8 mouse cellular contexts compared by ENCODE assay signal in genomic region chr9:53609968-53610781, GRCm38 (mm10). TPM values are rescaled to one million over a fixed set of nuclear protein-coding genes. Genes with fewer than 3 reads are reported as not detected.
DNase-seq lines count a peak whose midpoint lies in the region; ATAC-seq and TF ChIP-seq lines count a peak whose summit lies in the region.

Gene Acat1 (minus strand): TSS chr9:53610382.

- TF ChIP-seq CTCF in bone marrow, adult 2 months (IDR thresholded peaks at IDR 0.05; ENCODE audit: control insufficient read depth, insufficient read depth, low read length), result no peak
- TF ChIP-seq CTCF in midbrain, postnatal 0 days (IDR thresholded peaks at IDR 0.05), result no peak

- peak; percentile 80; the same call in 1 of the 2 replicates for TF ChIP-seq POLR2A in bone marrow, adult 2 months (IDR thresholded peaks at IDR 0.05; ENCODE audit: borderline replicate concordance, control insufficient read depth, low read depth, low read length)
- TF ChIP-seq POLR2A in limb, embryonic 14.5 days (IDR thresholded peaks at IDR 0.05; ENCODE audit: borderline replicate concordance, extremely low read depth, insufficient read depth, insufficient read length), result 0 out of 2 replicates have a peak, but pooled peaks have one; percentile 14

- no peaks in the 10 kb centered on the region for H3K27me3 ChIP-seq in embryonic facial prominence, embryonic 15.5 days
- H3K27me3 ChIP-seq in limb, embryonic 14.5 days (ENCODE audit: control insufficient read depth, insufficient read depth, low read length), result no peaks in the 10 kb centered on the region
- H3K27me3 ChIP-seq in midbrain, postnatal 0 days (ENCODE audit: insufficient read depth, low read length), result no peaks in the 10 kb centered on the region

- H3K9me3 ChIP-seq in embryonic facial prominence, embryonic 15.5 days (replicated peaks), result no peaks in the 10 kb centered on the region
- H3K9me3 ChIP-seq in limb, embryonic 14.5 days (ENCODE audit: control insufficient read depth, low read length), result no peaks in the 10 kb centered on the region
- H3K9me3 ChIP-seq in midbrain, postnatal 0 days (ENCODE audit: low read length), result no peaks in the 10 kb centered on the region

- ATAC-seq in embryonic facial prominence, embryonic 15.5 days (ENCODE audit: insufficient number of reproducible peaks, low FRiP score, low TSS enrichment, low read depth), result peak; percentile 96
- ATAC-seq in limb, embryonic 14.5 days (ENCODE audit: low FRiP score, low read depth), result peak; percentile 95
- ATAC-seq in midbrain, postnatal 0 days (ENCODE audit: low FRiP score), result peak; percentile 97

- no peaks in the 10 kb centered on the region; the same call in 1 of the 2 replicates for H3K4me1 ChIP-seq in bone marrow, adult 2 months (ENCODE audit: control insufficient read depth, insufficient read depth, low read length)
- peaks cover 16% of the 10 kb centered on the region for H3K4me1 ChIP-seq in embryonic facial prominence, embryonic 15.5 days
- peaks cover 4% of the 10 kb centered on the region for H3K4me1 ChIP-seq in limb, embryonic 14.5 days (ENCODE audit: control insufficient read depth, insufficient read depth, low read length)
- H3K4me1 ChIP-seq in midbrain, postnatal 0 days (ENCODE audit: insufficient read depth, low read length), result peaks cover 8% of the 10 kb centered on the region; the same call in 1 of the 2 replicates

- H3K4me2 ChIP-seq in embryonic facial prominence, embryonic 15.5 days (replicated peaks), result peak within 1 kb of the TSS; percentile 70
- H3K4me2 ChIP-seq in limb, embryonic 14.5 days (replicated peaks; ENCODE audit: low read depth, low read length, severe bottlenecking), result peak within 1 kb of the TSS; percentile 64
- peak within 1 kb of the TSS; percentile 80 for H3K4me2 ChIP-seq in midbrain, postnatal 0 days (ENCODE audit: low read depth, low read length, poor library complexity, severe bottlenecking)

- 1% methylated on average over 52 of the region's 52 CpGs for WGBS in bone marrow, adult 2 months
- 1% methylated on average over 52 of the region's 52 CpGs for WGBS in embryonic facial prominence, embryonic 15.5 days
- 3% methylated on average over 51 of the region's 52 CpGs for WGBS in limb, embryonic 14.5 days
- 2% methylated on average over 48 of the region's 52 CpGs for WGBS in midbrain, postnatal 0 days

- peak within 1 kb of the TSS; percentile 91 for H3K4me3 ChIP-seq in bone marrow, adult 2 months (replicated peaks; ENCODE audit: control insufficient read depth, low read depth, low read length)
- H3K4me3 ChIP-seq in embryonic facial prominence, embryonic 15.5 days (replicated peaks), result peak within 1 kb of the TSS; percentile 82
- peak within 1 kb of the TSS; percentile 87 for H3K4me3 ChIP-seq in limb, embryonic 14.5 days (replicated peaks; ENCODE audit: low read length)
- H3K4me3 ChIP-seq in midbrain, postnatal 0 days (ENCODE audit: low read depth, low read length), result peak within 1 kb of the TSS; percentile 78

- peak within 1 kb of the TSS; percentile 91 for H3K9ac ChIP-seq in embryonic facial prominence, embryonic 15.5 days
- peak within 1 kb of the TSS; percentile 95 for H3K9ac ChIP-seq in limb, embryonic 14.5 days (ENCODE audit: low read depth, low read length, severe bottlenecking)
- H3K9ac ChIP-seq in midbrain, postnatal 0 days (replicated peaks; ENCODE audit: low read length, poor library complexity, severe bottlenecking), result peak within 1 kb of the TSS; percentile 95

- DNase-seq in 416B (ENCODE audit: low read depth), result peak; percentile 95
- peak; percentile 95 for DNase-seq in heart, adult 8-10 months (ENCODE audit: low spot score)
- peak; percentile 98 for DNase-seq in kidney, adult 9 months
- DNase-seq in limb, embryonic 14.5 days (ENCODE audit: low spot score), result peak; percentile 96
- peak; percentile 96 for DNase-seq in midbrain, postnatal 0 days (ENCODE audit: low spot score)
- DNase-seq in spleen, postnatal 14 days (ENCODE audit: low spot score in 2 of 2), result peak; percentile 87 to 90

- H3K27ac ChIP-seq in bone marrow, adult 2 months (ENCODE audit: control insufficient read depth, insufficient read depth, low read depth, low read length, poor library complexity), result peak within 1 kb of the TSS; percentile 87
- peak within 1 kb of the TSS; percentile 86 for H3K27ac ChIP-seq in embryonic facial prominence, embryonic 15.5 days (replicated peaks)
- H3K27ac ChIP-seq in limb, embryonic 14.5 days (replicated peaks; ENCODE audit: low read depth, low read length), result peak within 1 kb of the TSS; percentile 63; the same call in 1 of the 2 replicates
- peak within 1 kb of the TSS; percentile 77 for H3K27ac ChIP-seq in midbrain, postnatal 0 days (ENCODE audit: low read depth, low read length)

- peaks cover 2% of the 10 kb centered on the region; the same call in 1 of the 2 replicates for H3K36me3 ChIP-seq in embryonic facial prominence, embryonic 15.5 days
- peaks cover 9% of the 10 kb centered on the region for H3K36me3 ChIP-seq in limb, embryonic 14.5 days (ENCODE audit: control insufficient read depth, insufficient read depth, low read length)
- peaks cover 1% of the 10 kb centered on the region; the same call in 1 of the 2 replicates for H3K36me3 ChIP-seq in midbrain, postnatal 0 days (ENCODE audit: insufficient read depth, low read length)

RNA-seq across cellular contexts. Expression of gene Acat1, which starts in this region (rescaled TPM):
- polyA plus RNA-seq in bone marrow, adult 2 months (2011; ENCODE audit: insufficient read depth, insufficient read length, low replicate concordance, missing spikeins), result 22.7 and 23.0 TPM in 2 replicates
- 146 and 150 TPM in 2 replicates for polyA plus RNA-seq in embryonic facial prominence, embryonic 15.5 days (2015; fragmentation: Nextera tagmentation; extraction: Ambion mirVana)
- 100 to 1,000 TPM; 313 to 403 (median 351) TPM for total RNA-seq in heart, adult 8-10 months (2022)
- polyA plus RNA-seq in limb, embryonic 14.5 days (2012; rRNA removed), result 70.7 and 105 TPM in 2 replicates
- polyA plus RNA-seq in limb, embryonic 14.5 days (2014; fragmentation: Nextera tagmentation; extraction: Ambion mirVana), result 154 and 166 TPM in 2 replicates
- 126 and 130 TPM in 2 replicates for total RNA-seq in midbrain, postnatal 0 days (2014; rRNA removed)
- polyA plus RNA-seq in midbrain, postnatal 0 days (2015; fragmentation: Nextera tagmentation; extraction: Ambion mirVana), result 169 and 182 TPM in 2 replicates

Comparison
In these comparisons a context has a peak if more than half of its experiments do, and no peak if none do; other contexts are left out.
1. Peak in every context shown above with its lines: DNase-seq, ATAC-seq, H3K4me3 ChIP-seq and H3K27ac ChIP-seq.